Mouse (Mus musculus) MEL (cell line): ENCODE data around the gene Pacs1. TPM values are rescaled to one million over a fixed set of nuclear protein-coding genes. Genes with fewer than 3 reads are reported as not detected.

Experiments
- DNase-seq: peaks from one replicate; pipeline ENCODE4 v3.0.0; 2011; ENCODE audit warnings: low read depth, low spot score
- H3K27ac ChIP-seq: 2 replicates; pipeline ENCODE4 v1.5.1; 2012; ENCODE audit warnings: low read depth, mild to moderate bottlenecking, control low read depth, low read length, moderate library complexity; ENCODE audit not compliant: control insufficient read depth
- H3K27me3 ChIP-seq, 2 experiments: fragments of 150-350 bp in 1 of 2; sonication (generic) in 1 of 2; 2 replicates each; pipeline ENCODE4 v1.6.1; 2012; ENCODE audit warnings: low read length in 2 of 2, mild to moderate bottlenecking in 2 of 2, improper control_type of control experiment in 1 of 2, moderate library complexity in 1 of 2; ENCODE audit not compliant: insufficient read depth in 2 of 2, control insufficient read depth in 1 of 2
- H3K36me3 ChIP-seq, 2 experiments: 2 replicates each; pipeline ENCODE4 v1.6.1; 2012 to 2014; ENCODE audit warnings: low read length in 2 of 2, improper control_type of control experiment in 1 of 2, inconsistent platforms in 1 of 2, mild to moderate bottlenecking in 1 of 2; ENCODE audit not compliant: insufficient read depth in 2 of 2, control insufficient read depth in 1 of 2
- H3K4me1 ChIP-seq, 2 experiments: fragments of 150-350 bp in 1 of 2; sonication (generic) in 1 of 2; 2 replicates each; pipeline ENCODE4 v1.6.1; 2012; ENCODE audit warnings: low read length in 2 of 2, improper control_type of control experiment in 1 of 2, mild to moderate bottlenecking in 1 of 2; ENCODE audit not compliant: insufficient read depth in 2 of 2, control insufficient read depth in 1 of 2
- H3K4me3 ChIP-seq, 2 experiments: fragments of 150-350 bp in 1 of 2; sonication (generic) in 1 of 2; 2 replicates each; pipeline ENCODE4 v1.5.1; 2012; ENCODE audit warnings: low read depth in 2 of 2, low read length in 2 of 2, mild to moderate bottlenecking in 2 of 2, moderate library complexity in 2 of 2, control low read depth in 1 of 2, improper control_type of control experiment in 1 of 2; ENCODE audit not compliant: control insufficient read depth in 1 of 2, insufficient read depth in 1 of 2
- H3K79me2 ChIP-seq: 2 replicates; pipeline ENCODE4 v1.6.1; 2012; ENCODE audit warnings: mild to moderate bottlenecking, low read length, moderate library complexity; ENCODE audit not compliant: control insufficient read depth, poor library complexity, insufficient read depth
- H3K9ac ChIP-seq: 2 replicates; pipeline ENCODE4 v1.6.1; 2012; ENCODE audit warnings: low read depth, mild to moderate bottlenecking, control low read depth, low read length, moderate library complexity; ENCODE audit not compliant: control insufficient read depth, poor library complexity, severe bottlenecking
- H3K9me3 ChIP-seq: fragments of 150-350 bp; sonication (generic); replicated peaks from 2 replicates; pipeline ENCODE4 v1.6.1; 2012; ENCODE audit warnings: mild to moderate bottlenecking, low read length, improper control_type of control experiment, moderate library complexity; ENCODE audit not compliant: insufficient read depth
- BHLHE40 ChIP-seq: IDR thresholded peaks from 2 replicates; pipeline ENCODE4 v1.6.1; 2012; ENCODE audit warnings: low read depth, mild to moderate bottlenecking, inconsistent platforms, low read length, improper control_type of control experiment, borderline replicate concordance
- CHD1 ChIP-seq: IDR thresholded peaks from 2 replicates; pipeline ENCODE4 v1.6.1; 2012; ENCODE audit warnings: low read depth, mild to moderate bottlenecking, inconsistent platforms, low read length, improper control_type of control experiment
- ELF1 ChIP-seq: IDR thresholded peaks from 2 replicates; pipeline ENCODE4 v1.6.1; 2014; ENCODE audit warnings: low read depth, mild to moderate bottlenecking, inconsistent platforms, low read length, improper control_type of control experiment, moderate library complexity
- EP300 ChIP-seq, 2 experiments: IDR thresholded peaks; 2 replicates each; pipeline ENCODE4 v1.6.1; 2011; ENCODE audit warnings: improper control_type of control experiment in 2 of 2, low read length in 2 of 2, low read depth in 1 of 2, mild to moderate bottlenecking in 1 of 2
- ETS1 ChIP-seq: IDR thresholded peaks from 2 replicates; pipeline ENCODE4 v1.6.1; 2012; ENCODE audit warnings: low read depth, mild to moderate bottlenecking, inconsistent platforms, low read length, improper control_type of control experiment, moderate library complexity
- GABPA ChIP-seq: IDR thresholded peaks from 2 replicates; pipeline ENCODE4 v1.6.1; 2012; ENCODE audit warnings: low read depth, mild to moderate bottlenecking, inconsistent platforms, low read length, improper control_type of control experiment, moderate library complexity
- GATA1 ChIP-seq: IDR thresholded peaks from 2 replicates; pipeline ENCODE4 v1.6.1; 2011; ENCODE audit warnings: low read depth, low read length, improper control_type of control experiment
- JUND ChIP-seq: IDR thresholded peaks from 2 replicates; pipeline ENCODE4 v1.6.1; 2011; ENCODE audit warnings: low read depth, mild to moderate bottlenecking, improper control_type of control experiment, low read length
- KAT2A ChIP-seq: conservative IDR thresholded peaks from 2 replicates; pipeline ENCODE4 v1.6.1; 2012; ENCODE audit warnings: low read depth, low read length, improper control_type of control experiment, inconsistent platforms
- MAX ChIP-seq: IDR thresholded peaks from 2 replicates; pipeline ENCODE4 v1.6.1; 2011; ENCODE audit warnings: low read length, improper control_type of control experiment
- MAZ ChIP-seq: IDR thresholded peaks from 2 replicates; pipeline ENCODE4 v1.6.1; 2012; ENCODE audit warnings: low read depth, mild to moderate bottlenecking, inconsistent platforms, low read length, improper control_type of control experiment
- MXI1 ChIP-seq: IDR thresholded peaks from 2 replicates; pipeline ENCODE4 v1.6.1; 2011; ENCODE audit warnings: mild to moderate bottlenecking, low read depth, low read length, improper control_type of control experiment
- MYB ChIP-seq: IDR thresholded peaks from 2 replicates; pipeline ENCODE4 v1.6.1; 2011; ENCODE audit warnings: mild to moderate bottlenecking, low read depth, low read length, improper control_type of control experiment
- RCOR1 ChIP-seq: IDR thresholded peaks from 2 replicates; pipeline ENCODE4 v1.6.1; 2012; ENCODE audit warnings: low read depth, mild to moderate bottlenecking, inconsistent platforms, low read length, improper control_type of control experiment
- SMC3 ChIP-seq: IDR thresholded peaks from 2 replicates; pipeline ENCODE4 v1.6.1; 2011; ENCODE audit warnings: low read depth, low read length, improper control_type of control experiment
- TBP ChIP-seq: IDR thresholded peaks from 2 replicates; pipeline ENCODE4 v1.8.0; 2011; ENCODE audit warnings: low read depth, low read length, improper control_type of control experiment
- UBTF ChIP-seq: IDR thresholded peaks from 2 replicates; pipeline ENCODE4 v1.6.1; 2012; ENCODE audit warnings: low read depth, mild to moderate bottlenecking, inconsistent platforms, low read length, improper control_type of control experiment, moderate library complexity, borderline replicate concordance; ENCODE audit not compliant: insufficient read depth
- USF1 ChIP-seq: IDR thresholded peaks from 2 replicates; pipeline ENCODE4 v1.6.1; 2014; ENCODE audit warnings: low read depth, mild to moderate bottlenecking, inconsistent platforms, low read length, improper control_type of control experiment, moderate library complexity
- ZKSCAN1 ChIP-seq: IDR thresholded peaks from 2 replicates; pipeline ENCODE4 v1.6.1; 2012; ENCODE audit warnings: low read depth, mild to moderate bottlenecking, inconsistent platforms, low read length, improper control_type of control experiment, moderate library complexity
- ZMIZ1 ChIP-seq: IDR thresholded peaks from 2 replicates; pipeline ENCODE4 v1.6.1; 2012; ENCODE audit warnings: low read depth, mild to moderate bottlenecking, inconsistent platforms, low read length, improper control_type of control experiment, moderate library complexity
- ZNF384 ChIP-seq: IDR thresholded peaks from 2 replicates; pipeline ENCODE4 v1.6.1; 2012; ENCODE audit warnings: low read depth, mild to moderate bottlenecking, inconsistent platforms, low read length, improper control_type of control experiment
- polyA plus RNA-seq, 2 experiments: library from polyadenylated mRNA; stranded (reverse) in 1 of 2; unstranded in 1 of 2; fragments of >175 nt in 1 of 2; fragments of >200 nt in 1 of 2; gene quantifications; 2 replicates each; pipeline versions ENCODE4 v1.2.1 to v1.2.4; 2012; ENCODE audit warnings: low replicate concordance in 2 of 2, low read depth in 1 of 2; ENCODE audit not compliant: insufficient read length in 2 of 2, insufficient read depth in 1 of 2, missing spikeins in 1 of 2
- total RNA-seq: library from RNA; depleted of rRNA; stranded (reverse); fragments of 300-350 nt; gene quantifications from 2 replicates; pipeline ENCODE4 v1.2.3, GENCODE M21; 2012

Gene Pacs1
- total and polyA plus RNA-seq, 3 experiments, result 5.7 to 19.9 TPM; not detected in 1

GRCm38 (mm10) chr19:5097521-5098362, 175.2 kb downstream of the Pacs1 start:
- Histone ChIP-seq H3K79me2 (no peaks in the 10 kb centered on the region), H3K4me3 (peak overlapping the region in 1 of 2 experiments; percentile 3; a peak in 1 of 4 replicates), H3K9ac (peak overlapping the region; percentile 61), H3K4me1 (peaks cover 0 to 14% of the 10 kb centered on the region in 2 experiments; a peak in 2 of 4 replicates), H3K27ac (no peak overlapping the region), H3K27me3 (no peaks in the 10 kb centered on the region), H3K9me3 (no peaks in the 10 kb centered on the region), H3K36me3 (peaks cover 0 to 4% of the 10 kb centered on the region in 2 experiments; a peak in 2 of 4 replicates)
- DNase-seq, result no peak
- TF ChIP-seq MAZ (0 out of 2 replicates have a peak, but pooled peaks have one; percentile 27), JUND (no peak), UBTF (no peak)

- Histone ChIP-seq H3K4me3 (no peak overlapping the region), H3K27me3 (no peaks in the 10 kb centered on the region), H3K9me3 (no peaks in the 10 kb centered on the region), H3K79me2 (no peaks in the 10 kb centered on the region), H3K9ac (no peak overlapping the region), H3K27ac (no peak overlapping the region), H3K36me3 (peaks cover 0 to 4% of the 10 kb centered on the region in 2 experiments; a peak in 2 of 4 replicates), H3K4me1 (peaks cover 0 to 14% of the 10 kb centered on the region in 2 experiments; a peak in 2 of 4 replicates)
- TF ChIP-seq GATA1 (no peak), MXI1 (no peak), ZNF384 (no peak), ZKSCAN1 (no peak), CHD1 (no peak), ELF1 (no peak), ZMIZ1 (no peak), USF1 (no peak), RCOR1 (no peak), TBP (no peak), EP300 (IDR thresholded peaks at IDR 0.05; ENCODE audit: low read depth in 1 of 2, low read length in 2 of 2) (no peak), BHLHE40 (no peak), KAT2A (no peak), GABPA (no peak), MYB (no peak), MAX (no peak), SMC3 (no peak), ETS1 (no peak)
- DNase-seq, result no peak
Measured at GRCm38 (mm10) chr19:5095887-5096474, 176.9 kb downstream of the Pacs1 start.
